Mouse (Mus musculus): ENCODE results near the gene Glrx5.

- TF ChIP-seq ZNF384 (IDR thresholded peaks at IDR 0.05; ENCODE audit: low read depth, low read length) (no peak), NRF1 (IDR thresholded peaks at IDR 0.05; ENCODE audit: insufficient read depth, low read depth, low read length, poor library complexity, severe bottlenecking) (no peak), CTCF (IDR thresholded peaks at IDR 0.05 in 2 of 3, conservative IDR thresholded peaks at IDR 0.05 in 1 of 3; ENCODE audit: control insufficient read depth in 1 of 3, insufficient read depth in 1 of 3, low read depth in 2 of 3, low read length in 3 of 3, poor library complexity in 1 of 3, severe bottlenecking in 1 of 3) (no peak), CHD2 (IDR thresholded peaks at IDR 0.05; ENCODE audit: low read length) (no peak), EP300 (IDR thresholded peaks at IDR 0.05; ENCODE audit: low read depth in 1 of 2, low read length in 2 of 2) (no peak), MAX (IDR thresholded peaks at IDR 0.05; ENCODE audit: low read length) (0 out of 2 replicates have a peak, but pooled peaks have one; percentile 10), ZC3H11A (IDR thresholded peaks at IDR 0.05; ENCODE audit: low read depth, low read length) (no peak), POLR2A (IDR thresholded peaks at IDR 0.05; ENCODE audit: control insufficient read depth in 1 of 2, insufficient read depth in 1 of 2, low read depth in 1 of 2, low read length in 2 of 2, poor library complexity in 1 of 2) (no peak), E2F4 (IDR thresholded peaks at IDR 0.05; ENCODE audit: borderline replicate concordance, low read depth, low read length) (no peak), USF1 (IDR thresholded peaks at IDR 0.05; ENCODE audit: low read depth, low read length) (no peak), CHD1 (IDR thresholded peaks at IDR 0.05; ENCODE audit: low read depth, low read length) (no peak)
Observed at GRCm38 (mm10) chr12:104992838-104993237, 39.6 kb upstream of the Glrx5 start.
